Mouse (Mus musculus) forelimb bud, embryonic 11.5 days (tissue): ENCODE data around the gene Myof.

Experiments
- DNase-seq: peaks from one replicate; pipeline ENCODE4 v3.0.0-alpha.2; 2012; ENCODE audit warnings: low read depth, low spot score

The Myof gene

DNA sequence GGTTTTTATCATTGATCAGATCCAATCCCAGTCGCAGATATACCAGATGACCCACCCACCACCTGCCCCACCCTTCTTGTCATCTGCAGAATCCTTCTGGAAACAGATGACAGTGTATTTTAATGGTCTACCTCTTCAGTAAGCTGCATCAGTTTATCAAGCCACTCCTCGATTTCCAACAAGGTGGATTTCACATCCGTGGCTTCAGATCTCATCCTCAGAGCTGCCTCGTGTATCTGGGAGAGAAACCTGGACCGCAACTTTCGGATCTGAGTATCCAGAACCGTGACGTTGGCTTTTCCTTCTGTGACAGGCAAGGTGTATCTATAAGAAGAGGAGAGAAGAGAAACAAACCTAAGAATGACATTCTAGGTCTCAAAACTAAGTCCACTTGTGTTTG, 89.1 kb downstream of the Myof start:
- no peak for DNase-seq

DNA sequence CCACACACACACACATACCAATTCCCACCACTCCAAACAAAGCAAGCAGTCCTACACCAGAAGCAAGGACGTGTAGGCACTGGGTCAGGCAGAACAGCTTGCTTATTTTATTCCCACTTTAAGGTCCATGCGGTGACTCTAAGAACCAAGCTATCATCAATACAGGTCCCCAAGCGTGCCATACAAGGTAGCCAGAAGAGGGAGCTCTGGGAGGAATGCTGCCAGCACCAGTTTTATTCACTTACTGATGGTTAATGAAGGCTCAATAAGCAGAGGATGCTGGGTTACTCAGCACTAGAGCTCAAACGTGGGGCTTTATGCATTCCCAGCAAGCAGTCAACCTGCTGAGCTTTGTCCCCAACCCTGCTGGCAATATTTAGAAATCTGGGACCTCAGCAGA, 96.7 kb downstream of the Myof start:
- DNase-seq, result peak; percentile 20

DNA sequence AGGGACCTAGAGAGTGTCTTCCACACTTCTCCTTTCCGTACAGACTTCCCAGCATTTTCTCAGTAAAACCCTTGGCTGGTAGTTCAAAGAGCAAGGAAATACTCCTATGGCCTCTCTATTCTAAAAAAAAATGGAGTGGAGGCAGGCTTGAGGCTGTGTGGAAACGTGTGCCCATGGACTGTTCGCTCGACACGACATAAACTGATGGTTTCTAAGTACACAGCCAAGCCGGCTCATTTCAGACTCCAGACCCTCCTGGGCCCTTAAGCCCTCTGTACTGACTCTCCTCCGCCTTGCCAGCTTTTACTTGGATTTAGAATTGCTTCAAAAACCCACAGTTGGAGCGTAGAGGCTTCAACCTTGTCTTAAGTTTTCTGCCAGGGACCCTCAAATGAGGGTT, 97.3 kb downstream of the Myof start:
- no peak for DNase-seq

DNA sequence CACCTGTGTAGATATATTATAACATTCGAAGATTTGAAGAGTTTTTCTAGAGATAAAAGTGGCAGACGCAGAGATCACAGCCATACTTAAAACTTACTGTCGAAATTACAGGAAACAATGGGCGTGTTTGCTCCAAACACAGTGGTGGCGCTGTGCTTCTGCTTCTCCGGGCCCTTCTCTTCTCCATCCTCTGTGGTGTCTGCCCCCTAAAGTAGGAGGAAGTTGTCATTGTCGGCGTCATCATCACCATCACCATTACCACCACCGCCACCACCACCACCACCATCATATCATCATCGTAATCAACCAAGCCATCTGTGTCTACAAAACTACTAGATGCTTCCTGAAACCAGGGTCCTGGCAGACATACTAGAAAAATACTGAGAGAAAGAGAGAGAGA, 104.2 kb downstream of the Myof start:
- DNase-seq, result no peak

DNA sequence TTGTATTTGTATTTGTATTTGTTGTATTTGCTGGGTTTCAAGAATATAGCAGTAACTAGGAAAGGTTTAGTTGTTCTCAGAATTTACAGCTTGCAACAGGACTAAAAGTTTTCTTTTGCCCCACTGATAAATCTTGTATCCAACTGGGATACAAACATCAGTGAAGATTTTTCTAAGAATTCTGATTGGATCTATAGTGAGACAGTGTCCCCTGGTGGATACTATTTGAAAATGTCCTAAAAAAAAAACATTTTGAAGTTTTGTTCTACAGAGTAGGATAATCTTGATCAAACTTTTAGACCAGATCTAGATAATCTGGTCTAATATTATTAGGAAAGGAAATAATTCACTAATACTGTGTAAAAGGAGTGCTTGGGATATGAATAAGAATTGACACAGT, 106.3 kb downstream of the Myof start:
- DNase-seq, result no peak

DNA sequence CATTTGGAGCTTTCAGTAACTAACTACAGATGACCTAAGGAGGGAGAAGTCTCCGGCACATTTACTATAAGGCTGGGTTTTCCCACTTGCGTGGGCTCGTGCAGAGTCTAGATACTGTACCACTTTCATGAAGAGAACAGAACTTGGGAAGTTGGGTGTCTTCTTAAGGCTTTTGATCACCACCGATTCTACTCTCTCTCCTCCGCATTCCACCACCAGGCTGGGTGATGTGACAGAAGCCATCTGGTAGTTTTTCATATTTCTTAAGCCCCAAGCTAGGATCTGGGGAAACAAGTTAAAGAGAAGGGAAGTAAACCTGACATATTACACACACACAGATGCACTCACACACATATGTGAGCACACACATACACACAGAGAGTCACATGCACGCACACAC, 108.7 kb downstream of the Myof start:
- DNase-seq, result no peak

DNA sequence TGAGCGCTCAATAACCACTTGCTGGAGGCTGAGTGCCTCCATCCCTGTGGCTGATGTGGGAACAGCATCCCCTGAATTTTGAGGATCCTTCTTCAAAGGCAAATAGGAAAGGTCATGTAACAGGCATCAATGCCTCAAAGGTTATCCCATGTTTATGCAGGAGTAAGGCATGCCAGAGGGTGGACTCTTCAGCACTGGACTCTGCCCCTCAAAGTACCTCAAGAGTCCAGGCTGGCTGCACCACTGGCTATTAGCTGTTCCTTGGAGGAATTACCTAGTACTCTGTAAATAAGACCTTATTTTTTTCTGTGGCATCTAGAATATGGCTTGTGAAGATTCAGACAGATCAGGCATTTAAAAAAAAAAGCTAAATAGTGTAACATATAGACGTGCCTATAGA, 111.2 kb downstream of the Myof start:
- no peak for DNase-seq

DNA sequence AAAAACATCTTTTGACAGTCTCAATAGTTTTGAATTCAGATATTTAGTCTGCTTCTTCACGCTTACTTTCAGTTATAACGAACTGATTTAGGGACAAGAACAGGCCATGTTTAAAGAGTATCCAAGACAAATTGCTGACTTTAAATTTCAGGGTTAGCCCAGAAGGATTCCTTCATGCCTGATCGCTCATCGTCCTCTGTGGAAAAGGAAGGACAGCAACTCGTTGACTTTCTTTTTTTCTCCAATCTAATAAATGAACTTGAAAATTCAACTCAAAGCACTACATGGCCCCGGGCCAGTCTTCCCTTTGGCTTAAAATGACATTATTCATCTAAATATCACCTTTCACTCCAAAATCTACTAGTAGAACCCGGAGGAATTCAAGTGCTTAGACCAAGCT, 115.5 kb downstream of the Myof start:
- no peak for DNase-seq

DNA sequence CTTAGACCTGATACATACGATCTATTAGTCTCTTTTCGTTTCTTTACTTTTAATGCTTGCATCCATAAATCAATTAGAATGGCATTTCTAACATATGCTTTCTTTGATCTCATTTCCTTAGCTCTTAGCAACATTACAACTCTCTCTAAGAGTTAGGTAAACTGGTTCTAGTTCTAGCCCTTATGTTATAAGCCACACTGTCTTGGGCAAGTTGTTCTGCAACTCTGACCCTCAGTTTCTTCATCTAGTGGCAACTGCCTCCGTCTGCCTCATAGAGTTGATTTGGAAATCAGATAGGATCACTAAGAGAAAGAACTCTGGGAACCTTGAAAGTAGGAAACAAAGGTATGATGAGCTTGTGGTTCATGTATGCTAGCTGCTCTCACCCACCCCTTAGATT, 118.1 kb downstream of the Myof start:
- no peak for DNase-seq

DNA sequence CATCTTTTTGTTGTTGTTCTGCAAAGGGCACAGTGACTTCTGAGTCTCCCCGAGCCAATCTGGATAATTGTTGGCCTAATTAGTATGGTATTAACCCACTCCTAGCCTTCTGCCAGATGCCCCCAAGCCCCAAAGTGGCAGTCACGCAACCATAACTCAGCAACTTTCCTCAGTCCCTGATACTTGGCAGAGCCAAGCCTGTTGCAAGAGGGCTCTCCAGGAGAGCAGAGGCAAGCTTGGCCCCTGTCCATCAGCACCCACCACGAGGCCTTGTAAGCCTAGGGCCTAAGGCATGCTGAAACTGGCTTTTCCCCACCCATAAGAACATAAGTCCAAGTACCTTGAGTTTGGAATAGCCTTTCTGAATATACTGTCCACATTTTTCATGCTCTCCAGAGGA, 119.1 kb downstream of the Myof start:
- DNase-seq, result no peak

DNA sequence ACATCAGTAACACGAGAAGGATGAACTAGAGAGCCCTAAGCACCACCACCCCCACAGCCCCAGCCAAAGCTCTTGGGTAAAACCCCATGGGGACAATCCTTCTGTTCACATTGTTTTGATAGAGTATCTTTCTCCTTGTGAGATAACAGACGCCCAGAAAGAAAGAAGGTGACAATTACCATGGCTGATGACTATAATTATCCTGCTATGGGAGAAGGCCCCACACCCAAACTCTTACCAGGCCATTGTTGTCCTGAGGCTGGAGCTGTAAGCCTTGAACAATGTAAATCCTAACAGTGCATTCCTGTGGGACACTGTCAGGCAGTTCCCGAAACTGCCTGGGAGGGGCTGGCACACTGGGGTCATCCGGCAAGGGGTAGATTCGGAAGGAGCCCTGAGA, 122.3 kb downstream of the Myof start:
- no peak for DNase-seq

DNA sequence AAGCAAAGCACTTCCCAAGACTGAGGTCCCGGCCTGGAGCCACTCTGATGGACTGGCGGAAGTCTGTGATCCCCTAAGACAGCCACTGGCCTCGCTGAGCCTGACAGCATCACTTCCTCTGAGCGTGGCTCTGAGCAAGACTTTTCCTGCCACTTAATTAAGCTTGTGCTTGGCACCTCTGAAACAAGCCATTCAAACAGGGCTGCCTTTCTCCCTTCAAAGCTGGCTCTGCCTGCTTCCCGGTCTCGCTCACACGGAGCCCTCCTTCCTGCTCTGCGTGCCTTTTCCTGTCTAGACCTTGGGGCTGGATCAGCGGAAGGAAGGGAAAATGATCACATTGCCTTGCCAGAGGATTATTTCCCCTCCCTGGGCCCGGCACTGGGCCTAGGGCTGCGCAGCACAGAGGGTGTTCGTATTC, 124.9 kb downstream of the Myof start:
- peak; percentile 31 for DNase-seq

DNA sequence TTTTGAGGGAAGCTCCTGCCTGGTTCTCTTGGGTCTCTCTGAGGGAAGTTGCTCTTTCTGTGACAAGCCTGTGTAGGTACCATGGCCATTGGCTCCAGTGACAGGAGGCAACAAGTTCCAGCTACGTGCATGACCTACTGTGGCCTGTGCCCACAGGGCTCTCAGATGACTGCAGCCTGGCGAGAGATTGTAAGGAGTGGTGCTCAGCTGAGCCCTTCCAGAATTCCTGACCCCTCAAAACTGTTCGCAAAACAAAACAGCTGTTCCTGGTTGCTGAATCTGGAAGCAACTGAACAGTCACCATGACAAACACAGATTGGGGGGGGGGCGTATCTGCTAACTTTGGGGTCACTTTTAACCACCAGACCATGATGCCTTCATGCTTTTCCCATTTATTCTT, 129.1 kb downstream of the Myof start:
- no peak for DNase-seq

DNA sequence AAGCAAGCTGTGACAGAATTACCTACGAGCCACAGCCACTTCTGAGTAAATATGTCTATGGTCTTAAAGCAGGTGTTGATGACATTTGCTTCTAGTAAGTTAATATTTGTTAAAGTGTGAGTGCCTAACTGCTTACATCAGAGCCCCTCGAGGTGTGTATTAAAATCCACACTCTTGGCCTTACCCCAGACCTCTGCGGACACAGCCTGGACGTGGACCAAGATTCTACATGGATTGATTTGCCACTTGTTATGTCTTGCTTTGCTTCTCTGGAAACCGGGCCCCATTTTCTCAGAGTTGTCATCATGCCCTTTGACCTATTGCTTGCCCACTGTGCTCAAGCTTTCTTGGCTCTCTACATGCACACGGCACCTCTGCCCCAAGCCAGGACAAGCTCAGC, 130.9 kb downstream of the Myof start:
- no peak for DNase-seq

DNA sequence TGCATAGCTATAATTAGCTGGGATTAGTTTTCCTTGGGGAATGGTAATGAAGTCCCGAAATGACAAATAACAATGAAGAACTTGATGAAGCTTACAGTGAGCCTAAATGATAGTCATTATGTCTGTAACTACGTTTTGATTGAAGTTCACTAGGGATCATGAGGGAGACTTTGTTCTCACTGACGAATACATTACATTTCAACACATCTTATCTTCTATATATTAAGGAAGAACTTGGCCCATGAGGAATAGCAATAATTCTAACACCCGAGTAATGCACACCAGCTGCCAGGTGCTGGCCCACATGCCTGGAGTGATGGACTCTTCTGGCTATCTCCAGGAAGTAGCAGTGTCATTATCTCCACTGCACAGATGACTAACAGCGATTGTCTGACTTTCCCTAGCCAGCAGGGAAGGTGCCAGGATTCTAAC, 133.5 kb downstream of the Myof start:
- DNase-seq, result no peak

DNA sequence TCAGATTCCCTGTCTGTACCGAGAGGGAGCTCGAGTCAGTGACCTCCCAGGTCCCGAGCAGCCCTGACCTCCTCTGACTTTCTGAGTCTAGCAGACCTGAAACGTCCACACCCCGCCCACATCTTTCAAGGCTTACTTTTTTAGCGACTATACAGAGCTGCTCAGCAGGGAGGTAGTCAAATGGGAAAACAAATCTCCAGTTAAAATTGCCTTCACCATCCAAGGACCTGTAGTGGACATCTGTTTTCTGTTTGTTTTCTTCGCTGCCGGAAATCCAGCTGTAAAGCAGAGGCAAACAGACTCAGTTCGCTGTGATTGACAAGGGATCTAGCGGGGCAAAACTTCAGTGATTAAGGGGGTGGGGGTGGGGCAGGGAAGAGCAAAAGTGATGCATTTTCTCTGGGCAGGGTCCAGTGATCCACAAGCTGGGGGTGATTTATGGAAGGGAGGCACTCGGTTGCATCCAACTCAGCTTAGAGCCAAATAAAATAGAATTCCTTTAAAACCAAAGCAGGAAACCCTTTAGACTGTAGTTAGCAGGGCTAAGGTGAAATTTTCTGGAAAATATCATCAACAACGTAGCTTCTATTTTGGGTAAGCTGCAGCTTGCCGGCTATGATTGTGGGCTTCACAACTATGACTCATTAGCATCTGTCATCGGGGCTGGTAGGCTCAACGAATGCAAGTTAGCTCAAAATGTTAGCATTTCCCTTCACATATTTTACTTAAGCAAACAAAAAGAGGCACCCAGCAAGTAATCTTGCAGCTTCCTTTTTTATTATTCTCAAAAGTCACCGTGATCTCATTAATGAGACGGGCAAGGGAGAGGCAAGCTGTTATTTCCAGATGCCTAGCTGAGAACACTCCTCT, 135.7 kb downstream of the Myof start:
- peak; percentile 83 for DNase-seq

DNA sequence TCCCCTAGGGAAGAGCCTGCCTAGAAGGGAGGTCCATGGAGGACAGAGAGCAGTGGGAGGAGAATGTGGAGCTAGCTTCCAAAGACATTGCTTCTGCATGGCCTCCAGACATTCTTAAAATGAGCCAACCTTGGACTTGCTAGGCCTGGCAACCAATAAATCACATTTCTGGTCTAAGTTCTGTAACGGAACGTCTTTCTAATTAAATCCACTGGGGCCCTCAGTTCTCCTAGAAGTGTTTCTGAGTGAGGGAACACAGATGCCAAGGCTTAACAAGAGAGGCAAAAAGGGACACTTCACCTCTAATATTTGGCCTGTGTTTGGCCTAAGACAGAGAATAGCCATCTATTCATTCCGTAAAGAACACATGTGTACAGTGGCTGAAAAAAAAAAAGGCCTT, 136.5 kb downstream of the Myof start:
- peak; percentile 61 for DNase-seq

DNA sequence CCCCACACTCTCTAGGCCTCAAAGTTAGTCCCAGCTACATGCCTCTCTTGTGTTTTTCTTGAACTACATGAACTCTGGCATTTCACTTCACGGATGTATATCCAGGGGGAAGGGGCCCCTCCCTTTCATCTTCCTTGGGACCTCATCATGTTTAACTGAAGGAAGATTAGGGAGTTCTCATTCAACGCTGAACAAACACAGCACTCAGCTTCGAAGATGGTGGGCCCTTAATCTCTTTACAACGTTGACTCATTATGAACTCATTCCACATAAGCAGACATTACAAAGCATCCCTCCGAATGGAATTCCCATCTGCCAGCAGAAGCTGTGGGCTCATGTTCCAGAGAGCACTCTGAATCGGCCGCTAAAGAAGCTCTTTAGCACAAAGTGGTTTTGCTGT, 147.3 kb downstream of the Myof start:
- no peak for DNase-seq

DNA sequence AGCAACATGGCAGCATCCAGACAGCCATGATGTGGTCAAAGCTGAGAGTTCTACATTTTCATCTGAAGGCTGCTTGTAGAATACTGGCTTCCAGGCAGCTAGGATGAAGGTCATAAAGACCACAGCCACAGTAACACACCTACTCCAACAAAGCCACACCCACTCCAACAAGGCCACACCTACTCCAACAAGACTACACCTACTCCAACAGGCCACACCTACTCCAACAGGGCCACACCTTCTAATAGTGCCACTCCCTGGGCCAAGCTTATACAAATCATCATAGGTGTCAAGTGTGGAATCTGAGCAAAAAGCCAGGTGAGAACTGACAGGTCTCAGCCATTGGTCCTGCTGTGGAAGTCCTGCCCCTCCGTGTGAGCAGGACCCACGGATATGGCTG, 152.4 kb downstream of the Myof start:
- DNase-seq, result no peak

DNA sequence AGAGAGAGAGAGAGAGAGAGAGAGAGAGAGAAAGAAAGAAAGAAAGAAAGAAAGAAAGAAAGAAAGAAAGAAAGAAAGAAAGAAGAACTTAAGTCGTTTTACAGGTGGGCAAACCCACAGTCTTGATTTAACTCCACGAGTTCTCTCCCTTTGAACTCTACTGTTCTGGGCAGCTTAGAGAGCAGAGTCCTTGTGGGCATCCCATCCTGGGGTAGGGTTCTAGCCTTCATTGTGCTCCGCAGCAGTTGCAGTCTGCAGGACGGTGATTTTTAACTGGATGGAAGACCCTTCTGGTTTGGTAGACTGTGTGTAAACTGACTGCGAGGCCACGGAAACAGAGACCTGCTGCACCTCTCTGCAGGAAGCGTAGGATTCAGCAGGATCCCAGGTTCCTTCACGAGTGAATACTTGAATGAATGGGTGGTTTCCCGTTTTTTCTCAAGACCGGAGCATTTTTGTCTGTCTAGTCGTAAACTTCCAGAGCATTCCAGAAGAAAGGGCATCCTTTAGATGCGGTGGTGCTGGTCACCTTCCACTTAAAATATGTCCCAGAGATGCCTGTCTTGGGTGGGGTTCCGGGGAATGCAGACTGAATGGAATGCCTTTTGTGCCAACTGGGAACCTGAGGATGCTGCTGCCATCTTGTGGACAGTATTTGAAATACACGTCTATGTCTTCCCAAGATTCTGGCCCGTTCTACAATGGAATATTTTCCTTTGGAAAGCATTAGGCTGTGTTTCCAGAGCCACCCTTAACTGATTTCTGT, 156.8 kb downstream of the Myof start:
- DNase-seq, result peak; percentile 86

DNA sequence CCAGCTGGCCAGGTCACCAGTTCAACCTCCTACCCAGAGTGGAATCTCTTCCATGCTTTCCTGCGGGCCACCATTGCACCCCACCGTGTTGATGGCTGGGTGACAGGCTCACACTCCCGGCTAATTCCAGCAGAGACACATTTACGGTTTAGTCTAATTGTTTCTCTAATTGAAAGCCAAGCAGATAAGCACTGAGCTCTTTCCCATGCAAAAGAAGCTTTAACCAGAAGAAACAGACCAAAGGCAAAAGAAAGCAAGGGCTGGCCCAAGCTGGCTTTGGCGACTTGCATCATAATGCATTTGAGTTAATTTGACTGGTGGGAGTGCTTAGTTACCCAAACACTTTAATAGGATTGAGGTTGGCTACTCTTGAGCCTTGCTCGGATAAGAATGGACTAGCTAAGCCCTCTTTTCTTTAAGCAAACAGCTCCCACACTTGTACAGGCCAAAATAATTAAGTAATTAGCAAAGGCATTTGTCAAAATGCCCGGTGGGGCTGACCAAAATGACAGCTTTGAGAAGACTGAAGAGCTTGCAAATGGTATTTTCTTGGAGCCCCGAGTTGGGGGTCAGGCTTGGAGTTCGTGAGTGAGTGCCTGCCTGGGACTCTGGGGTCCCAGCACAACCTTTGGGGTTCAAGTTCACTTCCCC, 161.8 kb downstream of the Myof start:
- no peak for DNase-seq

DNA sequence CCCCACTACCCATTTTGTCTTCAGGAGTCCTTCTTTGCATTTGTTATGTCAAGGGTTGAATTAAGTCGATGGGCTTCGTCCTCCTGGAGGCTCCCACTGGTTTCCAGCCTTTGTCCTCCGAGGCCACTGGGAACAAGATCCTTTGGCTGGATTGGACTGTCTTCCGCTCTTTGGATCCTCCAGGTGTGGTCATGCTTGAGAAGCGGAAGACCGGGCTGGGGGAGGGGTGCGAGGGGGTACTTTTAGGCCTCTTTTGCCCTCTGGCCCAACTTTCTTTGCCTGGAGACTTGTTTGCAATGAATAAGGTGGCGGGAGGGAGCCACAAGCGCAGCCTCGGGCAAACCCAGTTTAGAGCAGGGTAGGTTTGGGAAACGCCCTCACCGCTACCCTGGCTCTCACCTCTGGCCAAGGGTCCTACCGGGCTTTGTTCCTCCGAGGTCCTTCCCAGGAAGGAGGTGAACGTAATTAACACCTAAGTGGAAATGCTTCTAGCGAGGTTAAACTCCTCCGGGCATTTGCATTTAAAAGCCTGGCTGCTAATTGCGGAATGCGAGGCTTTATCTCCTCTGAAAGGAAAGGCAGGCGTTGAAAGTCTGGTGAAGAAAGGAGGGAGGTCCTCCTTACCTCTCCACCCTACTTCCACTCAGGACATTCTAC, 165.7 kb downstream of the Myof start:
- no peak for DNase-seq
